Comparison of ENCODE assay signal across 8 mouse cellular contexts in genomic region chr7:49778114-49778901, GRCm38 (mm10). TPM values are rescaled to one million over a fixed set of nuclear protein-coding genes. Genes with fewer than 3 reads are reported as not detected.
DNase-seq lines count a peak whose midpoint lies in the region; ATAC-seq lines count a peak whose summit lies in the region.

Prmt3 (plus strand) TSS chr7:49778346.

- peak within 1 kb of the TSS; percentile 71 for H3K4me3 ChIP-seq in embryonic facial prominence, embryonic 14.5 days (ENCODE audit: low read depth, low read length)
- H3K4me3 ChIP-seq in kidney, embryonic 14.5 days (ENCODE audit: low read length), result peak within 1 kb of the TSS; percentile 76
- H3K4me3 ChIP-seq in limb, embryonic 15.5 days, result peak within 1 kb of the TSS; percentile 73

- peak; percentile 89 for DNase-seq in 3T3-L1 (ENCODE audit: low read depth, low spot score)
- peak; percentile 94 to 96 for DNase-seq in adrenal gland, postnatal 4 days (ENCODE audit: low spot score in 2 of 2)
- DNase-seq in embryonic facial prominence, embryonic 14.5 days (ENCODE audit: low spot score), result peak; percentile 98
- peak; percentile 89 to 95 for DNase-seq in heart, adult 9 months (ENCODE audit: low spot score in 2 of 2)
- DNase-seq in monocyte, adult 2 months (ENCODE audit: low read depth in 1 of 2, low spot score in 2 of 2), result peak; percentile 87 to 95
- DNase-seq in spleen, postnatal 36 days (ENCODE audit: low spot score in 2 of 2), result peak; percentile 96 to 97

- WGBS in embryonic facial prominence, embryonic 14.5 days, result under 1% methylated on average over 42 of the region's 92 CpGs
- WGBS in kidney, embryonic 14.5 days, result under 1% methylated on average over 74 of the region's 92 CpGs
- WGBS in limb, embryonic 15.5 days, result under 1% methylated on average over 87 of the region's 92 CpGs

- no peaks in the 10 kb centered on the region for H3K27me3 ChIP-seq in embryonic facial prominence, embryonic 14.5 days (replicated peaks; ENCODE audit: control insufficient read depth, insufficient read depth, low read length)
- no peaks in the 10 kb centered on the region for H3K27me3 ChIP-seq in kidney, embryonic 14.5 days (ENCODE audit: control insufficient read depth, insufficient read depth, low read length)
- no peaks in the 10 kb centered on the region for H3K27me3 ChIP-seq in limb, embryonic 15.5 days

- H3K9ac ChIP-seq in embryonic facial prominence, embryonic 14.5 days (ENCODE audit: low read depth, low read length), result peak within 1 kb of the TSS; percentile 80
- peak within 1 kb of the TSS; percentile 89 for H3K9ac ChIP-seq in kidney, embryonic 14.5 days (ENCODE audit: low read depth, low read length)
- H3K9ac ChIP-seq in limb, embryonic 15.5 days, result peak within 1 kb of the TSS; percentile 66

- peak within 1 kb of the TSS; percentile 74 for H3K27ac ChIP-seq in embryonic facial prominence, embryonic 14.5 days (replicated peaks; ENCODE audit: low read depth, low read length)
- H3K27ac ChIP-seq in kidney, embryonic 14.5 days (ENCODE audit: low read depth, low read length), result peak within 1 kb of the TSS; percentile 69; the same call in 1 of the 2 replicates
- peak within 1 kb of the TSS; percentile 83 for H3K27ac ChIP-seq in limb, embryonic 15.5 days

- no peaks in the 10 kb centered on the region for H3K9me3 ChIP-seq in embryonic facial prominence, embryonic 14.5 days (ENCODE audit: control insufficient read depth, low read length)
- H3K9me3 ChIP-seq in kidney, embryonic 14.5 days (ENCODE audit: control insufficient read depth, low read length), result no peaks in the 10 kb centered on the region
- no peaks in the 10 kb centered on the region for H3K9me3 ChIP-seq in limb, embryonic 15.5 days

- peak; percentile 98 for ATAC-seq in embryonic facial prominence, embryonic 14.5 days (ENCODE audit: low read depth)
- ATAC-seq in kidney, embryonic 14.5 days (ENCODE audit: low FRiP score, low TSS enrichment), result peak; percentile 96
- ATAC-seq in limb, embryonic 15.5 days (ENCODE audit: insufficient number of reproducible peaks, low FRiP score, low TSS enrichment, low read depth), result peak; percentile 91

- peaks cover 24% of the 10 kb centered on the region for H3K36me3 ChIP-seq in embryonic facial prominence, embryonic 14.5 days (ENCODE audit: control insufficient read depth, insufficient read depth, low read length)
- H3K36me3 ChIP-seq in kidney, embryonic 14.5 days (ENCODE audit: control insufficient read depth, insufficient read depth, low read length), result peaks cover 19% of the 10 kb centered on the region
- H3K36me3 ChIP-seq in limb, embryonic 15.5 days, result peaks cover 17% of the 10 kb centered on the region

- H3K4me1 ChIP-seq in embryonic facial prominence, embryonic 14.5 days (ENCODE audit: control insufficient read depth, insufficient read depth, low read length), result no peaks in the 10 kb centered on the region
- peaks cover 12% of the 10 kb centered on the region; the same call in 1 of the 2 replicates for H3K4me1 ChIP-seq in kidney, embryonic 14.5 days (ENCODE audit: control insufficient read depth, insufficient read depth, low read length)
- peaks cover 14% of the 10 kb centered on the region for H3K4me1 ChIP-seq in limb, embryonic 15.5 days

- peak within 1 kb of the TSS; percentile 79 for H3K4me2 ChIP-seq in embryonic facial prominence, embryonic 14.5 days (ENCODE audit: low read depth, low read length)
- H3K4me2 ChIP-seq in kidney, embryonic 14.5 days (replicated peaks; ENCODE audit: low read depth, low read length), result peak within 1 kb of the TSS; percentile 89
- peak within 1 kb of the TSS; percentile 86 for H3K4me2 ChIP-seq in limb, embryonic 15.5 days

RNA-seq across cellular contexts. Expression of gene Prmt3, which starts in this region (rescaled TPM):
- total RNA-seq in adrenal gland, postnatal 4 days (2021), result 10 to 100 TPM; 39.4 to 41.1 TPM
- polyA plus RNA-seq in embryonic facial prominence, embryonic 14.5 days (2014; fragmentation: Nextera tagmentation; extraction: Ambion mirVana), result 53.0 and 57.8 TPM in 2 replicates
- polyA plus RNA-seq in kidney, embryonic 14.5 days (2014; fragmentation: Nextera tagmentation; extraction: Ambion mirVana), result 65.0 and 82.8 TPM in 2 replicates
- polyA plus RNA-seq in limb, embryonic 15.5 days (2015; fragmentation: Nextera tagmentation; extraction: Ambion mirVana), result 42.3 and 48.4 TPM in 2 replicates

Comparison
In these comparisons a context has a peak if more than half of its experiments do, and no peak if none do; other contexts are left out.
1. Peak in every context shown above with its lines: DNase-seq, ATAC-seq, H3K4me3 ChIP-seq and H3K27ac ChIP-seq.